Comparison of ENCODE assay signal across 8 mouse cellular contexts in the genomic region with DNA sequence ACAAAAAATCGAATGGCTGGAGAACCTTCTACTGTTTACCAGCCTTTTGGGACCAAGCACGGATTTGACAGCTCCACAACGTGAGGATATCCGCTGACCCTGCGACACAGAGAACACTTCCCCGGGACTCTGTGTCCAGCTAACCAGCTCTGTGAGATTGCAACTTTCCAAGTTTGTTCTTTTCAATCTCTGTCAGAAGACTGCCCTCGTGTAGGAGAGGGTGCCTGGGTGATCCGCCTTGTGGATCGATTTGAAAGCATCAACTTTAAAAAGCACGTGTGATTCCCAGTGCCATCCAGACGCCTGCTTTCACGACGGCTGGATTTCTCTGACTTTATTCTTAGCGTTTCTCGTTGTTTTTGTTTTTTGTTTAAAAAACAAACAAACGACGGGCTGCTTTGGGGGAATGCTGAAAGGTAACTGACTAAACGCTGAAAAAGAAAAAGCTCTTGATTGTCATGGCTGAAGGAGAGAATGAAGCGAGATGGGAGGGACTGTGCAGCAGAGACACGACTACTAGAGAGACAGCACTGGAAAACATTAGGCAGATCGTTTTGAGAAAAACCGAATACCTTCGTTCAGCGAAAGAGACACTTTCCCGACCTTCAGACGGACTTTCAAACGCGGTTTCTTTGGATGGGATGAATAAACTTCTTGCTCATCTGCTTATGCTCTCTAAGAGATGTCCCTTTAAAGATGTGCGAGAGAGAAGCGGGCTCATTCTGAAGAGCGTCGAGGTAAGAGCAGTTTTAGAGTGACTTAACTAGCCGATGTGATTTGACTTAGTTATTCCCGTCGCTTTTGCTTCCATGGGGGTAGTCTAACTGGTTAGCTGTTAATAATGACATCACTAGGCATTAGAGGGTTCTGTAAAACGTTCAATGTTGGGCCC. TPM values are rescaled to one million over a fixed set of nuclear protein-coding genes. Genes with fewer than 3 reads are reported as not detected.
DNase-seq lines count a peak whose midpoint lies in the region; ATAC-seq and TF ChIP-seq lines count a peak whose summit lies in the region.

No protein-coding gene starts in this region.

- TF ChIP-seq CTCF in left cerebral cortex, adult 2 months (IDR thresholded peaks at IDR 0.05): no peak; the same call in 1 of the 2 replicates
- no peak for TF ChIP-seq CTCF in brain, embryonic 14.5 days (IDR thresholded peaks at IDR 0.05; ENCODE audit: borderline replicate concordance, extremely low read depth, insufficient read depth, insufficient read length)

- H3K4me3 ChIP-seq in left cerebral cortex, adult 2 months: peak overlapping the region; percentile 87
- peak overlapping the region; percentile 74 for H3K4me3 ChIP-seq in hindbrain, embryonic 11.5 days (ENCODE audit: low read depth, low read length)
- peak overlapping the region; percentile 82 for H3K4me3 ChIP-seq in midbrain, embryonic 10.5 days

- H3K4me2 ChIP-seq in hindbrain, embryonic 11.5 days (replicated peaks; ENCODE audit: low read depth, low read length): peak overlapping the region; percentile 78

- WGBS in hindbrain, embryonic 11.5 days: 2% methylated on average over 36 of the region's 36 CpGs
- under 1% methylated on average over 36 of the region's 36 CpGs for WGBS in midbrain, embryonic 10.5 days

- intact Hi-C loops in left cerebral cortex, adult 2 months (cut with DNase I): loop anchor here (5.0 to 10.0 kb wide), 2 partner anchors 289 to 954 kb away; a partner anchor contains a TSS
- intact Hi-C loops in left cerebral cortex, postnatal 10 days (cut with DNase I): loop anchor here (10.0 kb wide), 1 partner anchor 296 kb away; a partner anchor contains a TSS
- intact Hi-C loops in left cerebral cortex, postnatal 14 days (cut with DNase I): no loop called here

- no peak for DNase-seq in left cerebral cortex, adult 2 months (ENCODE audit: extremely low spot score in 1 of 2, low spot score in 2 of 2)
- no peak for DNase-seq in left cerebral cortex, adult 18-20 months (ENCODE audit: low spot score in 2 of 2)
- DNase-seq in brain, embryonic 14.5 days (ENCODE audit: low read depth): peak; percentile 40
- DNase-seq in hindbrain, embryonic 11.5 days (ENCODE audit: low spot score): peak; percentile 39
- no peak for DNase-seq in midbrain, embryonic 10.5 days (ENCODE audit: low spot score)
- no peak for DNase-seq in cerebellum, postnatal 25 days
- no peak for DNase-seq in left cerebral cortex, postnatal 10 days (ENCODE audit: extremely low spot score in 1 of 2, low spot score in 2 of 2)
- no peak for DNase-seq in left cerebral cortex, postnatal 14 days (ENCODE audit: low spot score in 2 of 2)

- no peaks in the 10 kb centered on the region for H3K27me3 ChIP-seq in hindbrain, embryonic 11.5 days (ENCODE audit: control insufficient read depth, insufficient read depth, low read length)
- no peaks in the 10 kb centered on the region for H3K27me3 ChIP-seq in midbrain, embryonic 10.5 days (ENCODE audit: low read depth, poor library complexity, severe bottlenecking)

- H3K9ac ChIP-seq in hindbrain, embryonic 11.5 days (ENCODE audit: low read depth, low read length): peak overlapping the region; percentile 78

- H3K27ac ChIP-seq in left cerebral cortex, adult 2 months: peak overlapping the region; percentile 96
- H3K27ac ChIP-seq in hindbrain, embryonic 11.5 days (ENCODE audit: low read depth, low read length): peak overlapping the region; percentile 91
- peak overlapping the region; percentile 94 for H3K27ac ChIP-seq in midbrain, embryonic 10.5 days (replicated peaks)

- no peak for TF ChIP-seq POLR2A in brain, embryonic 14.5 days (IDR thresholded peaks at IDR 0.05; ENCODE audit: borderline replicate concordance, extremely low read depth, insufficient read depth, insufficient read length, poor library complexity, severe bottlenecking)

- no peaks in the 10 kb centered on the region for H3K36me3 ChIP-seq in hindbrain, embryonic 11.5 days (ENCODE audit: control insufficient read depth, insufficient read depth, low read length)
- H3K36me3 ChIP-seq in midbrain, embryonic 10.5 days: peaks cover 7% of the 10 kb centered on the region; the same call in 1 of the 2 replicates

- no peak for ATAC-seq in hindbrain, embryonic 11.5 days (ENCODE audit: low FRiP score)

- no peaks in the 10 kb centered on the region for H3K9me3 ChIP-seq in hindbrain, embryonic 11.5 days (ENCODE audit: control insufficient read depth, low read length)
- no peaks in the 10 kb centered on the region for H3K9me3 ChIP-seq in midbrain, embryonic 10.5 days (replicated peaks)

- peaks cover 3% of the 10 kb centered on the region; the same call in 1 of the 2 replicates for H3K4me1 ChIP-seq in hindbrain, embryonic 11.5 days (replicated peaks; ENCODE audit: control insufficient read depth, insufficient read depth, low read length)
- H3K4me1 ChIP-seq in midbrain, embryonic 10.5 days: peaks cover 34% of the 10 kb centered on the region

RNA-seq across cellular contexts. Expression of a gene that starts 1.1 kb away (rescaled TPM):
- total RNA-seq in left cerebral cortex, adult 2 months (2021): 10 to 100 TPM; 50.7 to 51.4 TPM
- total RNA-seq in left cerebral cortex, adult 18-20 months (2021): 10 to 100 TPM; 49.4 to 52.7 TPM
- polyA plus RNA-seq in brain, embryonic 14.5 days (2012; rRNA removed): 32.2 and 34.6 TPM in 2 replicates
- 24.6 and 26.3 TPM in 2 replicates for polyA plus RNA-seq in hindbrain, embryonic 11.5 days (2014; fragmentation: Nextera tagmentation; extraction: Ambion mirVana)
- polyA plus RNA-seq in midbrain, embryonic 10.5 days (2016; fragmentation: Nextera tagmentation; extraction: Ambion mirVana): 15.0 and 20.8 TPM in 2 replicates
- total RNA-seq in left cerebral cortex, postnatal 10 days (2021): 10 to 100 TPM; 34.5 to 39.2 TPM
- 10 to 100 TPM; 39.3 to 52.8 TPM for total RNA-seq in left cerebral cortex, postnatal 14 days (2021)

RNA-seq across cellular contexts. Expression of a gene that starts 1.1 kb away (rescaled TPM):
- 1 to 10 TPM; 5.3 to 7.5 TPM for total RNA-seq in left cerebral cortex, adult 2 months (2021)
- total RNA-seq in left cerebral cortex, adult 18-20 months (2021): 1 to 10 TPM; 5.4 to 7.3 TPM
- polyA plus RNA-seq in brain, embryonic 14.5 days (2012; rRNA removed): 8.5 and 8.8 TPM in 2 replicates
- polyA plus RNA-seq in hindbrain, embryonic 11.5 days (2014; fragmentation: Nextera tagmentation; extraction: Ambion mirVana): 21.3 and 22.1 TPM in 2 replicates
- polyA plus RNA-seq in midbrain, embryonic 10.5 days (2016; fragmentation: Nextera tagmentation; extraction: Ambion mirVana): 24.9 and 27.3 TPM in 2 replicates
- 1 to 10 TPM; 6.5 to 8.4 TPM for total RNA-seq in left cerebral cortex, postnatal 10 days (2021)
- 1 to 10 TPM; 6.6 to 8.6 TPM for total RNA-seq in left cerebral cortex, postnatal 14 days (2021)

Comparison
In these comparisons a context has a peak if more than half of its experiments do, and no peak if none do; other contexts are left out.
1. DNase-seq: peak in brain, embryonic 14.5 days (single experiment) and hindbrain, embryonic 11.5 days (single experiment); none in left cerebral cortex, adult 2 months (0 of 2), left cerebral cortex, adult 18-20 months (0 of 2), midbrain, embryonic 10.5 days (single experiment), cerebellum, postnatal 25 days (0 of 2), left cerebral cortex, postnatal 10 days (0 of 2) and left cerebral cortex, postnatal 14 days (0 of 2).
2. Peak in every context shown above with its lines, with median percentiles within 50 percentile points of each other: H3K27ac ChIP-seq and H3K4me3 ChIP-seq.